Mouse (Mus musculus): ENCODE data around the gene Aamdc. TPM values are rescaled to one million over a fixed set of nuclear protein-coding genes. Genes with fewer than 3 reads are reported as not detected.

The Aamdc gene
- 70.0 and 93.0 TPM in 2 replicates for polyA plus RNA-seq (2012; rRNA removed)

GRCm38 (mm10) chr7:97579067-97579975 is at the start of gene Aamdc, which contains the start of gene Rsf1:
Gene Aamdc, minus strand, starts transcription at chr7:97579497.
Gene Rsf1, plus strand, starts transcription at chr7:97579889.
- H3K27ac ChIP-seq (ENCODE audit: insufficient read depth, low read depth, low read length): peak within 1 kb of the TSS; percentile 81
- H3K4me1 ChIP-seq (ENCODE audit: control insufficient read depth, insufficient read depth, low read length): no peaks in the 10 kb centered on the region; the same call in 1 of the 2 replicates
- H3K36me3 ChIP-seq (ENCODE audit: control insufficient read depth, insufficient read depth, low read length): no peaks in the 10 kb centered on the region
- H3K27me3 ChIP-seq (replicated peaks; ENCODE audit: control insufficient read depth, insufficient read depth, low read length): no peaks in the 10 kb centered on the region
- TF ChIP-seq POLR2A (IDR thresholded peaks at IDR 0.05; ENCODE audit: low read depth, low read length) (peak; percentile 94), CTCF (conservative IDR thresholded peaks at IDR 0.05; ENCODE audit: insufficient read depth, insufficient read length, low read depth, low read length) (peak; percentile 72)
- WGBS: under 1% methylated on average over 65 of the region's 68 CpGs
- DNase-seq: peak; percentile 98
- peak within 1 kb of the TSS; percentile 98 for H3K4me3 ChIP-seq (ENCODE audit: insufficient read depth, low read depth, low read length)

DNA sequence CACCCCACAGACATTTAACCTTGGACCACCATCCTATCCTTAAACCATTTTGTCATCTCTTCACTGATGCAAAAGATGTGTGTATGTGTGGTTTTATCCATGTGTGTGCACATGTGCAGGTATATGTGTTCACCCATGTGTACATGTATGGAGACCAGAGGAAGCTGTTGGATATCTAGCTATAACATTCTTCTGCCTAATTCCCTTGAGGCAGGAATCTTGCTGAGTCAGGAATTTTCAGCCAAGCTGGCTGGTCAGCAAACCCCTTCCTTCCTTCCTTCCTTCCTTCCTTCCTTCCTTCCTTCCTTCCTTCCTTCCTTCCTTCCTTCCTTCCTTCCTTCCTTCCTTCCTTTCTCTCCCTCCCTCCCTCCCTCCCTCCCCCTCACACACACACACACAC is 44.1 kb upstream of the Aamdc start:
- no peak for TF ChIP-seq POLR2A (IDR thresholded peaks at IDR 0.05; ENCODE audit: low read depth, low read length)
- TF ChIP-seq CTCF (conservative IDR thresholded peaks at IDR 0.05; ENCODE audit: insufficient read depth, insufficient read length, low read depth, low read length): no peak
- Histone ChIP-seq H3K4me3 (ENCODE audit: insufficient read depth, low read depth, low read length) (no peak overlapping the region), H3K36me3 (ENCODE audit: control insufficient read depth, insufficient read depth, low read length) (no peaks in the 10 kb centered on the region), H3K27ac (ENCODE audit: insufficient read depth, low read depth, low read length) (peak overlapping the region; percentile 64), H3K27me3 (replicated peaks; ENCODE audit: control insufficient read depth, insufficient read depth, low read length) (no peaks in the 10 kb centered on the region), H3K4me1 (ENCODE audit: control insufficient read depth, insufficient read depth, low read length) (peaks cover 30% of the 10 kb centered on the region)
- DNase-seq: no peak

DNA sequence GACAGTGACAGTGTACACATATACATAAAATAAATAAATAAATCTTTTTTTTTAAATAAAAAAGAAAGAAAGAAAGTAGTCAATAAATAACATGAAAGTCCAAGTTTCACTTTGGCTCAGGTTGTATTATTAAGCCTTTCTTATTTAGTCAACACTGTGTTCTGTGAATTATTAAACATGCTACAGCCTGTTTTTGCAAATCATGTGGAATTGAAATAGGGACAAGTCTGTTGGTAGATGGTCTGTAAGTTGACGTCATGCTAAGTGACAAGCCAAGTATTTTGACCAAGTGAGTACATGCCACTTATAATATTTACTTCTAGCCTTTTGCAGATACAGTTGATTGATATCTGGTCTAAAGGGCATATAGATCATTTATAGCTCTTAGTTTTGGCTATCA is 43.4 kb upstream of the Aamdc start:
- Histone ChIP-seq H3K27me3 (replicated peaks; ENCODE audit: control insufficient read depth, insufficient read depth, low read length) (no peaks in the 10 kb centered on the region), H3K27ac (ENCODE audit: insufficient read depth, low read depth, low read length) (no peak overlapping the region), H3K4me1 (ENCODE audit: control insufficient read depth, insufficient read depth, low read length) (peaks cover 36% of the 10 kb centered on the region), H3K4me3 (ENCODE audit: insufficient read depth, low read depth, low read length) (no peak overlapping the region), H3K36me3 (ENCODE audit: control insufficient read depth, insufficient read depth, low read length) (no peaks in the 10 kb centered on the region)
- TF ChIP-seq CTCF (conservative IDR thresholded peaks at IDR 0.05; ENCODE audit: insufficient read depth, insufficient read length, low read depth, low read length): no peak
- no peak for TF ChIP-seq POLR2A (IDR thresholded peaks at IDR 0.05; ENCODE audit: low read depth, low read length)
- WGBS: 42% methylated on average over 1 of the region's 1 CpGs
- DNase-seq: peak; percentile 77

DNA sequence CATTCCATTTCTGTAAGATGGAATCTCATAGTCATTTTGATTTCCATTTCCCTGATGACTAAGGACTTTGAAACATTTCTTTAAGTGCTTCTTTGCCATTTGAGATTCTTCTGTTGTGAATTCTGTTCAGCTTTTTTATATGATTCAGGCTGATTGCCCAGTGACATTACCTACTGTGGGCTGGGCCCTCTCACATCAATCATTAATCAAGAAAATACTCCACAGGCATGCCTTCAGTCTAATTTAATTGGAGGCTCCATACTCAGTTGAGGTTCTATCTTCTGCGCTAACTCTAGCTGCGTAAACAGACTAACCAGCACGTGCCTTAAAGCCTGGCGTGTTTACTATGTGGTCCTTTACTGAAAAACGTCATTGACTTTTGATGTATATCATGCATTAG is 42.0 kb upstream of the Aamdc start:
- 46% methylated on average over 5 of the region's 5 CpGs for WGBS
- peak; percentile 74 for DNase-seq
- no peaks in the 10 kb centered on the region for H3K27me3 ChIP-seq (replicated peaks; ENCODE audit: control insufficient read depth, insufficient read depth, low read length)
- no peak overlapping the region for H3K4me3 ChIP-seq (ENCODE audit: insufficient read depth, low read depth, low read length)
- H3K4me1 ChIP-seq (ENCODE audit: control insufficient read depth, insufficient read depth, low read length): peaks cover 36% of the 10 kb centered on the region
- no peak overlapping the region for H3K27ac ChIP-seq (ENCODE audit: insufficient read depth, low read depth, low read length)
- TF ChIP-seq POLR2A (IDR thresholded peaks at IDR 0.05; ENCODE audit: low read depth, low read length) (no peak), CTCF (conservative IDR thresholded peaks at IDR 0.05; ENCODE audit: insufficient read depth, insufficient read length, low read depth, low read length) (no peak)
- H3K36me3 ChIP-seq (ENCODE audit: control insufficient read depth, insufficient read depth, low read length): no peaks in the 10 kb centered on the region

- H3K4me1 ChIP-seq (ENCODE audit: control insufficient read depth, insufficient read depth, low read length): peaks cover 3% of the 10 kb centered on the region; the same call in 1 of the 2 replicates
- 82% methylated on average over 2 of the region's 2 CpGs for WGBS
- H3K4me3 ChIP-seq (ENCODE audit: insufficient read depth, low read depth, low read length): no peak overlapping the region
- no peak overlapping the region for H3K27ac ChIP-seq (ENCODE audit: insufficient read depth, low read depth, low read length)
- H3K36me3 ChIP-seq (ENCODE audit: control insufficient read depth, insufficient read depth, low read length): no peaks in the 10 kb centered on the region
- no peak for DNase-seq
- H3K27me3 ChIP-seq (replicated peaks; ENCODE audit: control insufficient read depth, insufficient read depth, low read length): no peaks in the 10 kb centered on the region
- TF ChIP-seq POLR2A (IDR thresholded peaks at IDR 0.05; ENCODE audit: low read depth, low read length) (no peak), CTCF (conservative IDR thresholded peaks at IDR 0.05; ENCODE audit: insufficient read depth, insufficient read length, low read depth, low read length) (no peak)
Measured at GRCm38 (mm10) chr7:97598548-97598947, 19.3 kb upstream of the Aamdc start.

GRCm38 (mm10) chr7:97593535-97593934 is 14.2 kb upstream of the Aamdc start:
- Histone ChIP-seq H3K36me3 (ENCODE audit: control insufficient read depth, insufficient read depth, low read length) (no peaks in the 10 kb centered on the region), H3K27me3 (replicated peaks; ENCODE audit: control insufficient read depth, insufficient read depth, low read length) (no peaks in the 10 kb centered on the region), H3K27ac (ENCODE audit: insufficient read depth, low read depth, low read length) (no peak overlapping the region), H3K4me1 (ENCODE audit: control insufficient read depth, insufficient read depth, low read length) (peaks cover 18% of the 10 kb centered on the region), H3K4me3 (ENCODE audit: insufficient read depth, low read depth, low read length) (no peak overlapping the region)
- DNase-seq: no peak
- WGBS: 80% methylated on average over 2 of the region's 2 CpGs
- TF ChIP-seq POLR2A (IDR thresholded peaks at IDR 0.05; ENCODE audit: low read depth, low read length) (no peak), CTCF (conservative IDR thresholded peaks at IDR 0.05; ENCODE audit: insufficient read depth, insufficient read length, low read depth, low read length) (no peak)

DNA sequence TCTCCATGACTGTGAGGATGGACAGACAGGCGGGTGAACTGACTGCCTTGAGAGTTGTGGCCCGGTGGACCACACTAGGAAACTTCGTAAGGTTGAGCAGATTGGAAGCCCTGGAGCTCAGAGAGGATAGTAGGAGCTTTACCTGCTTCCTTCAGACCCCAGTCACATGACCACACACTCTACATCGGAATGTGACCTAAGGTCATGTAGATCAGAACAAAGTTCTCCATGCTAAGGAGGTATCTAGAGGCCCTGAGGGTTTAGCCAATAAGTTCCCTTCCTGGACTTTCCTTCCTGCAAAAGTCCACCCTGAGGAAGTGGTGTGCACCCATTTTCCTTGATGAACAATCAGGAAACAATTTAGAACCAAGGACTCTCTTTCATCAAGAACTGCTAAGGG is 13.1 kb upstream of the Aamdc start:
- Histone ChIP-seq H3K27ac (ENCODE audit: insufficient read depth, low read depth, low read length) (no peak overlapping the region), H3K27me3 (replicated peaks; ENCODE audit: control insufficient read depth, insufficient read depth, low read length) (no peaks in the 10 kb centered on the region), H3K4me3 (ENCODE audit: insufficient read depth, low read depth, low read length) (no peak overlapping the region), H3K36me3 (ENCODE audit: control insufficient read depth, insufficient read depth, low read length) (no peaks in the 10 kb centered on the region), H3K4me1 (ENCODE audit: control insufficient read depth, insufficient read depth, low read length) (peaks cover 18% of the 10 kb centered on the region)
- 87% methylated on average over 4 of the region's 4 CpGs for WGBS
- TF ChIP-seq CTCF (conservative IDR thresholded peaks at IDR 0.05; ENCODE audit: insufficient read depth, insufficient read length, low read depth, low read length) (no peak), POLR2A (IDR thresholded peaks at IDR 0.05; ENCODE audit: low read depth, low read length) (no peak)
- no peak for DNase-seq
